Mouse (Mus musculus) liver, postnatal 0 days (tissue): ENCODE data around the gene Gpr161.

ENCODE experiments used
- CTCF ChIP-seq: sonication (generic); IDR thresholded peaks from 2 replicates; pipeline ENCODE4 v1.5.1; 2016; ENCODE audit warnings: antibody characterized with exemption, low read depth
- EP300 ChIP-seq: IDR thresholded peaks from 2 replicates; pipeline ENCODE4 v1.6.1; 2016; ENCODE audit warnings: antibody characterized with exemption, low read depth, mild to moderate bottlenecking

DNA sequence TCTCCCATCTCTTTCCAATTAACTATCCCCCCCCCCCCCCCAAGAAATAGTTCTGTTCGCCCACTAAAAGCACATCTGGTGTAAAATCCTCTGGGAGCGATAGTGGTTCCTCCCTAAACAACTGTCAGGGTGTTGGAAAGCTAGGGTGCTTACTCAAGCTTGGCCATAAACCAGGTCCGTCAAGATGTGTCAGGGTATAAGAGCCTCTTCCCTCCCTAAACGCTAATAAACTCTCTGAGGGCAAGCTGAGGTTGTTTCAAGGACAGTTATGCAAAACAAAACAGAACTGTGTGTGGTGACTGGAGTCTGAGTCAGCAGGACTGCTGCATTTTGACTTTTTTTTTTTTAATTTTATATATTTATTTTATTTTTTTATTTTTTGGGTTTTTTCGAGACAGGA, 48.5 kb upstream of the Gpr161 start:
- no peak for TF ChIP-seq CTCF
- TF ChIP-seq EP300, result no peak
